ENCODE assay signal across 15 mouse cellular contexts in the genomic region with DNA sequence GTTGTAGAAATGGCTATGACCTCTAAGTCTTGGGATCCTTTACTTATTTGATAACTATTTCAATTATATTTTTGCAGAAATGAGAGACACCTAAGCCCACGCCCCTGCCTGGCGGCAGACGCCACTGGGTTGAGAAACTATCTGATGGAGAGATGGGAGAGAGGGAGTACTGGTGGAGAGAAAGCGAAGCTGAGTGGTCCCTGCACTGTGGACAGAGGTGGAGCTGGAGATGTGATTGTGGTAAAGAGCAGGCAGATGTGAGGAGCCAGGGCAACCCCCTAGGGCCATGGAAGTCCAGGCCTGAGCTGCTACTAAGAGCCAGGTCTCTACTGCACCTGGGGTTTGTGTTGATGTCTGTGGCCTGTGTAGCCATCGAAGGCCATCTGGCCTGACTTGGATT.
"Had no signal": no experiment of that assay in that cellular context is flagged by ENCODE, and none has a peak within 500 bp of the region (broad histone marks: within the 10 kb centered on the region; RNA-seq: fewer than 3 reads in every experiment).

No protein-coding gene starts in this region.

- H3K4me3 ChIP-seq: neural tube, embryonic 15.5 days; stomach, embryonic 15.5 days had no signal

- H3K9me3 ChIP-seq: neural tube, embryonic 15.5 days; stomach, embryonic 15.5 days had no signal

- H3K36me3 ChIP-seq: neural tube, embryonic 15.5 days; stomach, embryonic 15.5 days had no signal

- H3K27me3 ChIP-seq: neural tube, embryonic 15.5 days; stomach, embryonic 15.5 days had no signal

- H3K27ac ChIP-seq: neural tube, embryonic 15.5 days; stomach, embryonic 15.5 days; stomach, postnatal 0 days had no signal

- H3K9ac ChIP-seq: neural tube, embryonic 15.5 days; stomach, embryonic 15.5 days had no signal

- DNase-seq: retina, postnatal 1 day; right cerebral cortex, adult 18-20 months; right cerebral cortex, postnatal 14 days; right cerebral cortex, postnatal 25 days; right cerebral cortex, postnatal 4 days; spleen, adult 18-20 months; thymus, adult 18-20 months; thymus, adult 2 months; thymus, postnatal 14 days; thymus, postnatal 25 days; thymus, postnatal 36 days; thymus, postnatal 4 days had no signal

- H3K4me2 ChIP-seq: neural tube, embryonic 15.5 days; stomach, embryonic 15.5 days had no signal

- H3K4me1 ChIP-seq: stomach, embryonic 15.5 days had no signal
